ENCODE assay signal across 24 mouse cellular contexts in genomic region chr7:30086524-30086923, GRCm38 (mm10). TPM values are rescaled to one million over a fixed set of nuclear protein-coding genes. Genes with fewer than 3 reads are reported as not detected.
DNase-seq lines count a peak whose midpoint lies in the region; ATAC-seq lines count a peak whose summit lies in the region.
"Had no signal": no experiment of that assay in that cellular context is flagged by ENCODE, and none has a peak within 500 bp of the region (broad histone marks: within the 10 kb centered on the region; RNA-seq: fewer than 3 reads in every experiment).

No protein-coding gene starts in this region.

- WGBS in limb, embryonic 10.5 days: 92% methylated on average over 9 of the region's 9 CpGs
- 94% methylated on average over 9 of the region's 9 CpGs for WGBS in hindbrain, embryonic 14.5 days

- no peaks in the 10 kb centered on the region for H3K27me3 ChIP-seq in limb, embryonic 10.5 days (ENCODE audit: low read depth, poor library complexity, severe bottlenecking)
- no peaks in the 10 kb centered on the region for H3K27me3 ChIP-seq in hindbrain, embryonic 14.5 days (ENCODE audit: control insufficient read depth, insufficient read depth, low read length)
- H3K27me3 ChIP-seq: embryonic facial prominence, embryonic 15.5 days; midbrain, embryonic 13.5 days; neural tube, embryonic 15.5 days had no signal

- peaks cover 26% of the 10 kb centered on the region for H3K4me1 ChIP-seq in limb, embryonic 10.5 days
- peaks cover 20% of the 10 kb centered on the region for H3K4me1 ChIP-seq in hindbrain, embryonic 14.5 days (replicated peaks; ENCODE audit: control insufficient read depth, insufficient read depth, low read length)

- no peaks in the 10 kb centered on the region for H3K9me3 ChIP-seq in limb, embryonic 10.5 days (replicated peaks)
- H3K9me3 ChIP-seq in hindbrain, embryonic 14.5 days (ENCODE audit: control insufficient read depth, low read length): no peaks in the 10 kb centered on the region
- H3K9me3 ChIP-seq: embryonic facial prominence, embryonic 15.5 days; midbrain, embryonic 13.5 days; neural tube, embryonic 15.5 days had no signal

- no peak overlapping the region for H3K9ac ChIP-seq in hindbrain, embryonic 14.5 days
- H3K9ac ChIP-seq: embryonic facial prominence, embryonic 15.5 days; liver, postnatal 0 days; midbrain, embryonic 13.5 days; neural tube, embryonic 15.5 days had no signal

- peaks cover 66% of the 10 kb centered on the region for H3K36me3 ChIP-seq in limb, embryonic 10.5 days
- peaks cover 51% of the 10 kb centered on the region for H3K36me3 ChIP-seq in hindbrain, embryonic 14.5 days (replicated peaks; ENCODE audit: control insufficient read depth, insufficient read depth)

- H3K27ac ChIP-seq in limb, embryonic 10.5 days: no peak overlapping the region
- no peak overlapping the region for H3K27ac ChIP-seq in hindbrain, embryonic 14.5 days
- H3K27ac ChIP-seq: embryonic facial prominence, embryonic 15.5 days; heart, embryonic 10.5 days; midbrain, embryonic 13.5 days; neural tube, embryonic 15.5 days had no signal

- peak; percentile 33 for DNase-seq in layer of hippocampus, adult 9-11 months
- no peak for DNase-seq in layer of hippocampus, postnatal 10 days (ENCODE audit: low spot score in 2 of 2)
- DNase-seq in 3134 (ENCODE audit: extremely low read depth, insufficient read length, low spot score) (peak; percentile 40), 416B (ENCODE audit: low read depth) (peak; percentile 76)
- peak; percentile 87 for DNase-seq in brain, adult 2 months (ENCODE audit: low read depth, low spot score)
- no peak for DNase-seq in limb, embryonic 10.5 days (ENCODE audit: low spot score)
- no peak for DNase-seq in hindbrain, embryonic 14.5 days (ENCODE audit: low spot score)
- DNase-seq: adrenal gland, adult 2 months; cerebellum, adult 9-11 months; gastrocnemius, postnatal 25 days; kidney, adult 2 months; kidney, postnatal 14 days; liver, postnatal 0 days; lung, postnatal 10 days; thymus, postnatal 14 days had no signal

- no peak for ATAC-seq in hindbrain, embryonic 14.5 days (ENCODE audit: low FRiP score)
- ATAC-seq: inflammation-experienced regulatory T-cells, adult 6 months; liver, postnatal 0 days; midbrain, embryonic 13.5 days had no signal

- no peak overlapping the region for H3K4me2 ChIP-seq in hindbrain, embryonic 14.5 days (replicated peaks)
- H3K4me2 ChIP-seq: embryonic facial prominence, embryonic 15.5 days; midbrain, embryonic 13.5 days; neural tube, embryonic 15.5 days had no signal

- H3K4me3 ChIP-seq in limb, embryonic 10.5 days: no peak overlapping the region
- no peak overlapping the region for H3K4me3 ChIP-seq in hindbrain, embryonic 14.5 days (replicated peaks; ENCODE audit: low read length)
- H3K4me3 ChIP-seq: embryonic facial prominence, embryonic 15.5 days; heart, embryonic 10.5 days; midbrain, embryonic 13.5 days; neural tube, embryonic 15.5 days had no signal

RNA-seq across cellular contexts. Expression of gene Gm26920, which starts 3.7 kb away (rescaled TPM):
- total RNA-seq in layer of hippocampus, postnatal 10 days (2021): 1 to 10 TPM in 1 of 2 experiments, not detected in 1; 2.2 TPM
- polyA plus RNA-seq in limb, embryonic 10.5 days (2016; fragmentation: Nextera tagmentation; extraction: Ambion mirVana): 2.4 and 3.3 TPM in 2 replicates
- 0.96 and 2.2 TPM in 2 replicates for polyA plus RNA-seq in hindbrain, embryonic 14.5 days (2014; fragmentation: Nextera tagmentation; extraction: Ambion mirVana)
- total RNA-seq: gastrocnemius, postnatal 25 days; layer of hippocampus, adult 8-10 months; liver, adult 2 months; megakaryocyte, adult 5-6 weeks had no signal
- polyA plus RNA-seq: adrenal gland, adult 2 months; kidney, adult 2 months; liver, adult 2 months; liver, postnatal 0 days; testis, adult 2 months had no signal

RNA-seq across cellular contexts. Expression of gene Zfp566, which starts 3.8 kb away (rescaled TPM):
- total RNA-seq in layer of hippocampus, postnatal 10 days (2021): 10 to 100 TPM; 10.3 to 13.1 TPM
- polyA plus RNA-seq in limb, embryonic 10.5 days (2016; fragmentation: Nextera tagmentation; extraction: Ambion mirVana): 20.5 and 23.6 TPM in 2 replicates
- polyA plus RNA-seq in hindbrain, embryonic 14.5 days (2014; fragmentation: Nextera tagmentation; extraction: Ambion mirVana): 14.3 and 15.0 TPM in 2 replicates

RNA-seq across cellular contexts. Expression of gene Zfp260, which starts 8.1 kb away (rescaled TPM):
- total RNA-seq in layer of hippocampus, postnatal 10 days (2021): 10 to 100 TPM; 54.7 to 62.8 TPM
- 107 and 129 TPM in 2 replicates for polyA plus RNA-seq in limb, embryonic 10.5 days (2016; fragmentation: Nextera tagmentation; extraction: Ambion mirVana)
- 88.6 and 97.8 TPM in 2 replicates for polyA plus RNA-seq in hindbrain, embryonic 14.5 days (2014; fragmentation: Nextera tagmentation; extraction: Ambion mirVana)

RNA-seq across cellular contexts. Expression of gene Zfp82, which starts 13.8 kb away (rescaled TPM):
- 1 to 10 TPM; 3.2 to 4.1 TPM for total RNA-seq in layer of hippocampus, postnatal 10 days (2021)
- polyA plus RNA-seq in limb, embryonic 10.5 days (2016; fragmentation: Nextera tagmentation; extraction: Ambion mirVana): 4.4 and 5.3 TPM in 2 replicates
- 10.3 and 12.2 TPM in 2 replicates for polyA plus RNA-seq in hindbrain, embryonic 14.5 days (2014; fragmentation: Nextera tagmentation; extraction: Ambion mirVana)

RNA-seq across cellular contexts. Expression of gene Zfp382, which starts 35.2 kb away (rescaled TPM):
- 10 to 100 TPM; 28.0 to 32.8 TPM for total RNA-seq in layer of hippocampus, postnatal 10 days (2021)
- polyA plus RNA-seq in limb, embryonic 10.5 days (2016; fragmentation: Nextera tagmentation; extraction: Ambion mirVana): 7.9 and 10.3 TPM in 2 replicates
- 14.6 and 15.5 TPM in 2 replicates for polyA plus RNA-seq in hindbrain, embryonic 14.5 days (2014; fragmentation: Nextera tagmentation; extraction: Ambion mirVana)

Comparison
In these comparisons a context has a peak if more than half of its experiments do, and no peak if none do; other contexts are left out.
1. DNase-seq: peak in layer of hippocampus, adult 9-11 months (single experiment), 3134 (single experiment), 416B (single experiment) and brain, adult 2 months (single experiment); none in layer of hippocampus, postnatal 10 days (0 of 2), limb, embryonic 10.5 days (single experiment) and hindbrain, embryonic 14.5 days (single experiment).